Mouse (Mus musculus) neural tube, embryonic 11.5 days (tissue): ENCODE results near the gene 1700020N15Rik. TPM values are rescaled to one million over a fixed set of nuclear protein-coding genes. Genes with fewer than 3 reads are reported as not detected.
"Not testable (repeated sequence)": the region's sequence is repeated elsewhere in the genome, so short reads cannot be mapped to it uniquely, and the experiment has no call there.

Experiments
- ATAC-seq: fragments of 200-750 bp; cut with Nextera tagmentation; 2 replicates; pipeline ENCODE4 v1.8.0; 2017; ENCODE audit warnings: moderate number of reproducible peaks, mild to moderate bottlenecking, moderate TSS enrichment, moderate library complexity; ENCODE audit not compliant: insufficient read depth, low FRiP score, low TSS enrichment
- DNase-seq: peaks from one replicate; pipeline ENCODE4 v3.0.0-alpha.2; 2015; ENCODE audit warnings: low spot score
- H3K27ac ChIP-seq: fragments of 300-500 bp; sonication (generic); 2 replicates; pipeline ENCODE4 v1.5.1; 2014; ENCODE audit warnings: low read depth, mild to moderate bottlenecking, low read length
- H3K27me3 ChIP-seq: fragments of 300-500 bp; sonication (generic); 2 replicates; pipeline ENCODE4 v1.6.1; 2014; ENCODE audit warnings: mild to moderate bottlenecking, low read length, mixed read lengths; ENCODE audit not compliant: control insufficient read depth, insufficient read depth
- H3K36me3 ChIP-seq: fragments of 300-500 bp; sonication (generic); 2 replicates; pipeline ENCODE4 v1.6.1; 2014; ENCODE audit warnings: mild to moderate bottlenecking, low read length, moderate library complexity, mixed read lengths; ENCODE audit not compliant: control insufficient read depth, insufficient read depth
- H3K4me1 ChIP-seq: fragments of 300-500 bp; sonication (generic); 2 replicates; pipeline ENCODE4 v1.6.1; 2014; ENCODE audit warnings: low read length, mixed read lengths; ENCODE audit not compliant: control insufficient read depth, insufficient read depth
- H3K4me2 ChIP-seq: fragments of 300-500 bp; sonication (generic); 2 replicates; pipeline ENCODE4 v1.6.1; 2014; ENCODE audit warnings: low read depth, mild to moderate bottlenecking, moderate library complexity
- H3K4me3 ChIP-seq: fragments of 300-500 bp; sonication (generic); 2 replicates; pipeline ENCODE4 v1.5.1; 2014; ENCODE audit warnings: low read depth, low read length
- H3K9ac ChIP-seq: fragments of 300-500 bp; sonication (generic); 2 replicates; pipeline ENCODE4 v1.6.1; 2014; ENCODE audit warnings: mild to moderate bottlenecking, low read length
- H3K9me3 ChIP-seq: fragments of 300-500 bp; sonication (generic); 2 replicates; pipeline ENCODE4 v1.6.1; 2016; ENCODE audit warnings: low read length; ENCODE audit not compliant: control insufficient read depth
- WGBS: fragments of 180-500 bp; shearing (Covaris S2); extraction: QIAGEN DNeasy Blood & Tissue Kit; methylation state at CpG from one replicate; pipeline ENCODE4 v1.1.7; 2014; 5-methylcytosine and 5-hydroxymethylcytosine counted together
- polyA plus RNA-seq: library from polyadenylated mRNA; unstranded; fragments of >200 nt; fragmentation: Nextera tagmentation; extraction: Ambion mirVana; gene quantifications from 2 replicates; pipeline ENCODE4 v1.2.1, GENCODE M21; 2014

Gene 1700020N15Rik
- polyA plus RNA-seq = not detected in 2 replicates

GRCm38 (mm10) chrX:69945000-69945399, at the start of gene 1700020N15Rik:
TSS of gene 1700020N15Rik (plus strand) at chrX:69945300.
- H3K9ac ChIP-seq, DNase-seq, H3K4me3 ChIP-seq, H3K27ac ChIP-seq, H3K4me1 ChIP-seq, H3K27me3 ChIP-seq, ATAC-seq, H3K36me3 ChIP-seq, H3K4me2 ChIP-seq, H3K9me3 ChIP-seq: not testable (repeated sequence)
- WGBS = 80% methylated on average over 3 of the region's 5 CpGs

GRCm38 (mm10) chrX:69976790-69977579, 31.9 kb downstream of the 1700020N15Rik start:
- H3K9ac ChIP-seq = no peak overlapping the region
- H3K9me3 ChIP-seq = no peaks in the 10 kb centered on the region
- H3K4me1 ChIP-seq = no peaks in the 10 kb centered on the region
- ATAC-seq (no peak), DNase-seq (no peak)
- H3K4me3 ChIP-seq = no peak overlapping the region
- 91% methylated on average over 2 of the region's 2 CpGs for WGBS
- H3K27me3 ChIP-seq = no peaks in the 10 kb centered on the region
- no peak overlapping the region for H3K27ac ChIP-seq
- no peaks in the 10 kb centered on the region for H3K36me3 ChIP-seq
- H3K4me2 ChIP-seq = no peak overlapping the region
